Comparison of ENCODE assay signal across 14 mouse cellular contexts in genomic region chr14:21752411-21752810, GRCm38 (mm10). TPM values are rescaled to one million over a fixed set of nuclear protein-coding genes. Genes with fewer than 3 reads are reported as not detected.
DNase-seq lines count a peak whose midpoint lies in the region; ATAC-seq and TF ChIP-seq lines count a peak whose summit lies in the region.
"Had no signal": no experiment of that assay in that cellular context is flagged by ENCODE, and none has a peak within 500 bp of the region (broad histone marks: within the 10 kb centered on the region; RNA-seq: fewer than 3 reads in every experiment).

No protein-coding gene starts in this region.

- H3K4me2 ChIP-seq in kidney, embryonic 16.5 days (replicated peaks; ENCODE audit: low read depth, low read length), result peak overlapping the region; percentile 71; the same call in 1 of the 2 replicates
- peak overlapping the region; percentile 70; the same call in 1 of the 2 replicates for H3K4me2 ChIP-seq in forebrain, embryonic 14.5 days (ENCODE audit: low read length)
- H3K4me2 ChIP-seq in midbrain, embryonic 15.5 days, result peak overlapping the region; percentile 69

- no peak overlapping the region for H3K9ac ChIP-seq in kidney, embryonic 16.5 days (replicated peaks; ENCODE audit: low read length)
- H3K9ac ChIP-seq in forebrain, embryonic 14.5 days (ENCODE audit: low read length), result peak overlapping the region; percentile 81; the same call in 1 of the 2 replicates
- H3K9ac ChIP-seq in midbrain, embryonic 15.5 days, result no peak overlapping the region; the same call in 1 of the 2 replicates

- no peaks in the 10 kb centered on the region for H3K9me3 ChIP-seq in kidney, embryonic 16.5 days (ENCODE audit: low read length)
- H3K9me3 ChIP-seq in forebrain, embryonic 14.5 days (replicated peaks; ENCODE audit: control insufficient read depth, low read length), result no peaks in the 10 kb centered on the region
- H3K9me3 ChIP-seq in midbrain, embryonic 15.5 days, result no peaks in the 10 kb centered on the region

- no peaks in the 10 kb centered on the region for H3K36me3 ChIP-seq in kidney, embryonic 16.5 days (ENCODE audit: insufficient read depth, low read length)
- no peaks in the 10 kb centered on the region for H3K36me3 ChIP-seq in forebrain, embryonic 14.5 days (ENCODE audit: control insufficient read depth, insufficient read depth, low read length)
- H3K36me3 ChIP-seq in midbrain, embryonic 15.5 days (replicated peaks), result no peaks in the 10 kb centered on the region

- WGBS in kidney, embryonic 16.5 days, result 82% methylated on average over 3 of the region's 3 CpGs
- WGBS in forebrain, embryonic 14.5 days, result 95% methylated on average over 3 of the region's 3 CpGs
- WGBS in midbrain, embryonic 15.5 days, result 85% methylated on average over 3 of the region's 3 CpGs

- no peaks in the 10 kb centered on the region for H3K27me3 ChIP-seq in kidney, embryonic 16.5 days (ENCODE audit: insufficient read depth, low read length)
- H3K27me3 ChIP-seq in forebrain, embryonic 14.5 days (replicated peaks; ENCODE audit: control insufficient read depth, insufficient read depth, low read length), result no peaks in the 10 kb centered on the region
- no peaks in the 10 kb centered on the region for H3K27me3 ChIP-seq in midbrain, embryonic 15.5 days (replicated peaks)

- no peak for DNase-seq in gastrocnemius, adult 2 months
- no peak for DNase-seq in gastrocnemius, adult 18-20 months (ENCODE audit: low spot score)
- no peak for DNase-seq in kidney, postnatal 4 days
- DNase-seq in forebrain, embryonic 14.5 days (ENCODE audit: low spot score), result no peak
- no peak for DNase-seq in adrenal gland, adult 8-10 months
- DNase-seq in left cerebral cortex, postnatal 25 days (ENCODE audit: low spot score in 2 of 2), result no peak
- DNase-seq: cerebellum, adult 9-11 months; gastrocnemius, postnatal 36 days; lung, adult 2 months had no signal

- no peak for ATAC-seq in kidney, embryonic 16.5 days (ENCODE audit: low FRiP score, low TSS enrichment)
- no peak for ATAC-seq in forebrain, embryonic 14.5 days
- no peak for ATAC-seq in midbrain, embryonic 15.5 days (replicated peaks)

- H3K27ac ChIP-seq in gastrocnemius, adult 2 months, result peak overlapping the region; percentile 96
- no peak overlapping the region for H3K27ac ChIP-seq in kidney, embryonic 16.5 days (ENCODE audit: low read length)
- no peak overlapping the region for H3K27ac ChIP-seq in forebrain, embryonic 14.5 days (ENCODE audit: low read depth, low read length)
- no peak overlapping the region for H3K27ac ChIP-seq in midbrain, embryonic 15.5 days

- intact Hi-C loops in gastrocnemius, adult 2 months (cut with DNase I), result loop anchor here (5.0 kb wide), 1 partner anchor 95 kb away; the partner anchor contains the start of gene Comtd1
- intact Hi-C loops in left cerebral cortex, postnatal 25 days (cut with DNase I), result no loop called here

- peaks cover 15% of the 10 kb centered on the region for H3K4me1 ChIP-seq in kidney, embryonic 16.5 days (ENCODE audit: insufficient read depth, low read length)
- H3K4me1 ChIP-seq in forebrain, embryonic 14.5 days (ENCODE audit: control insufficient read depth, insufficient read depth, low read length), result peaks cover 7% of the 10 kb centered on the region; the same call in 1 of the 2 replicates
- H3K4me1 ChIP-seq in midbrain, embryonic 15.5 days, result peaks cover 19% of the 10 kb centered on the region

- H3K4me3 ChIP-seq in gastrocnemius, adult 2 months, result peak overlapping the region; percentile 91
- H3K4me3 ChIP-seq in kidney, embryonic 16.5 days (ENCODE audit: low read length), result no peak overlapping the region
- H3K4me3 ChIP-seq in forebrain, embryonic 14.5 days (ENCODE audit: low read depth, low read length), result no peak overlapping the region
- H3K4me3 ChIP-seq in midbrain, embryonic 15.5 days, result no peak overlapping the region

- no peak for TF ChIP-seq CTCF in gastrocnemius, adult 2 months (IDR thresholded peaks at IDR 0.05)

RNA-seq across cellular contexts. Expression of gene Dusp13, which starts 1.4 kb away (rescaled TPM):
- total RNA-seq in gastrocnemius, adult 2 months (2021), result 100 to 1,000 TPM; 194 to 238 TPM
- 100 to 1,000 TPM; 215 to 238 TPM for total RNA-seq in gastrocnemius, adult 18-20 months (2021)
- polyA plus RNA-seq in kidney, embryonic 16.5 days (2015; fragmentation: Nextera tagmentation; extraction: Ambion mirVana), result 0.14 and 0.17 TPM in 2 replicates
- not detected in 2 replicates for polyA plus RNA-seq in forebrain, embryonic 14.5 days (2014; fragmentation: Nextera tagmentation; extraction: Ambion mirVana)
- not detected in 2 replicates for polyA plus RNA-seq in midbrain, embryonic 15.5 days (2015; fragmentation: Nextera tagmentation; extraction: Ambion mirVana)
- total RNA-seq in adrenal gland, adult 8-10 months (2022), result under 1 TPM; 0.44 to 0.86 (median 0.56) TPM
- total RNA-seq in left cerebral cortex, postnatal 25 days (2021), result 1 to 10 TPM in 1 of 2 experiments, under 1 TPM in 1; 0.53 to 1.1 TPM
- total RNA-seq: megakaryocyte, adult 5-6 weeks had no signal
- polyA plus RNA-seq: erythroblast, embryonic 14.5 days had no signal

RNA-seq across cellular contexts. Expression of gene Samd8, which starts 2.1 kb away (rescaled TPM):
- total RNA-seq in gastrocnemius, adult 2 months (2021), result 10 to 100 TPM; 57.3 to 63.4 TPM
- total RNA-seq in gastrocnemius, adult 18-20 months (2021), result 10 to 100 TPM; 62.7 to 63.1 TPM
- 8.7 and 11.1 TPM in 2 replicates for polyA plus RNA-seq in kidney, embryonic 16.5 days (2015; fragmentation: Nextera tagmentation; extraction: Ambion mirVana)
- 18.9 and 25.4 TPM in 2 replicates for polyA plus RNA-seq in forebrain, embryonic 14.5 days (2014; fragmentation: Nextera tagmentation; extraction: Ambion mirVana)
- polyA plus RNA-seq in midbrain, embryonic 15.5 days (2015; fragmentation: Nextera tagmentation; extraction: Ambion mirVana), result 22.2 and 22.5 TPM in 2 replicates
- 10 to 100 TPM; 51.8 to 77.2 (median 64.6) TPM for total RNA-seq in adrenal gland, adult 8-10 months (2022)
- total RNA-seq in left cerebral cortex, postnatal 25 days (2021), result 10 to 100 TPM; 82.5 to 82.8 TPM

RNA-seq across cellular contexts. Expression of gene Dupd1, which starts 38.0 kb away (rescaled TPM):
- total RNA-seq in gastrocnemius, adult 2 months (2021), result 10 to 100 TPM; 33.6 to 58.6 TPM
- total RNA-seq in gastrocnemius, adult 18-20 months (2021), result 10 to 100 TPM; 33.4 to 36.0 TPM
- polyA plus RNA-seq in kidney, embryonic 16.5 days (2015; fragmentation: Nextera tagmentation; extraction: Ambion mirVana), result 0.22 TPM in 1 of 2 replicates, not detected in the other
- not detected in 2 replicates for polyA plus RNA-seq in forebrain, embryonic 14.5 days (2014; fragmentation: Nextera tagmentation; extraction: Ambion mirVana)
- polyA plus RNA-seq in midbrain, embryonic 15.5 days (2015; fragmentation: Nextera tagmentation; extraction: Ambion mirVana), result 0.15 TPM in 1 of 2 replicates, not detected in the other
- 1 to 10 TPM in 2 of 4 experiments, under 1 TPM in 1, not detected in 1; 0.74 to 1.3 (median 1.3) TPM for total RNA-seq in adrenal gland, adult 8-10 months (2022)
- under 1 TPM in 1 of 2 experiments, not detected in 1; 0.53 TPM for total RNA-seq in left cerebral cortex, postnatal 25 days (2021)
- total RNA-seq: heart, postnatal 25 days; megakaryocyte, adult 5-6 weeks had no signal

Comparison
In these comparisons a context has a peak if more than half of its experiments do, and no peak if none do; other contexts are left out.
1. RNA of gene Dusp13, which starts 1.4 kb away (total RNA-seq): 215 to 238 TPM in gastrocnemius, adult 18-20 months and 194 to 238 TPM in gastrocnemius, adult 2 months; 0.53 to 1.1 TPM in left cerebral cortex, postnatal 25 days and 0.44 to 0.86 TPM in adrenal gland, adult 8-10 months; every median in the first group is over 10 times any median in the second.
2. RNA of gene Dupd1, which starts 38.0 kb away (total RNA-seq): 33.6 to 58.6 TPM in gastrocnemius, adult 2 months and 33.4 to 36.0 TPM in gastrocnemius, adult 18-20 months; 0.74 to 1.3 TPM in adrenal gland, adult 8-10 months and 0.53 TPM in left cerebral cortex, postnatal 25 days; every median in the first group is over 10 times any median in the second.
3. Peak in every context shown above with its lines, with median percentiles within 50 percentile points of each other: H3K4me2 ChIP-seq.